Mouse (Mus musculus): ENCODE results near the gene Arhgap27. TPM values are rescaled to one million over a fixed set of nuclear protein-coding genes. Genes with fewer than 3 reads are reported as not detected.

Gene Arhgap27
- polyA plus RNA-seq, 1 experiment from 2014 or later: 3.8 TPM

DNA sequence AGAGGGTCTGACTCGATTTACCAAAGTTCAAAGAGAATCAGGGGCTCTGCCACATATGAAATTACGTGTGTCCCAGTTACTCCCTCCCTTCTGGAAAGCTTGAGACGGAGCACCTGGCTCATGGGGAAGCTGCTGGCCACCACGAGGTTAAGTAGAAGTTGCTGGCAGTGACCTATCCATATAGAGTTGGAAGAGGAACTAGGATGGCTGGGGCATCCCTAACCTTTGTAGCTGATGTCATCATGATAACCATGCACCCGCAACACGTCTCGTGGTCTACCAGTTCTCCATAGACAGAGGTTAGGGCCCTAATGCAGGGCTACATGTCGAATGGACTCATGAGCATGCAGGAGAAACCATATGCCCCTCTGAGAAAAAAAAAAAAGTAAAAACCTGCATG lies 43.3 kb downstream of the Arhgap27 start:
- peaks cover 9% of the 10 kb centered on the region; the same call in 1 of the 2 replicates for H3K4me1 ChIP-seq

DNA sequence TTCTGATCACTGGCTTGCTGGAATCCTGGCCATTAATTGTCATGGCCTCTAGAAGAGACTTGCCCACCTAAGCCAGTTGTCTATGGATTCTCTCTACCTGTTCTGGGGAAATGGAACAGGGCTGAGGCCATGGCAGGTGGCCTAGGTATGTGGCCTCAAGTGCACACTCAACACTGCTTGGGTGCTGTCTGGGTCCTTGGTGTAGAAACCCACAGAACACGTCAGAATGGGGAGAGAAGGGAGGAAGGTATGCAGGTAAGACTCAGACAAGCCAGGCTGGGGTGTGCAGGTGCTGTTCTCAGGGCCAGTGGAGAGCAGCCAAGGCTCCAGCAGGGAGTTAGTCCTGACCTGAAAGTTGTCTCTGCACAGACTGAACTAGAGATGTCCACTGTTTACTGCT lies 45.5 kb downstream of the Arhgap27 start:
- H3K9me3 ChIP-seq (replicated peaks): no peaks in the 10 kb centered on the region
- H3K27me3 ChIP-seq (ENCODE audit: low read depth, poor library complexity, severe bottlenecking): peaks cover 8% of the 10 kb centered on the region; the same call in 1 of the 2 replicates
- no peak overlapping the region for H3K4me3 ChIP-seq
- peaks cover 7% of the 10 kb centered on the region; the same call in 1 of the 2 replicates for H3K4me1 ChIP-seq
- H3K36me3 ChIP-seq: no peaks in the 10 kb centered on the region
- WGBS: 58% methylated on average over 1 of the region's 1 CpGs
- no peak for DNase-seq (ENCODE audit: low spot score)
- H3K27ac ChIP-seq (replicated peaks): no peak overlapping the region

More for the DNA sequence above, 43.3 kb downstream of the Arhgap27 start:
- H3K27me3 ChIP-seq (ENCODE audit: low read depth, poor library complexity, severe bottlenecking): peaks cover 14% of the 10 kb centered on the region
- DNase-seq (ENCODE audit: low spot score): no peak
- H3K36me3 ChIP-seq: no peaks in the 10 kb centered on the region
- no peaks in the 10 kb centered on the region for H3K9me3 ChIP-seq (replicated peaks)
- no peak overlapping the region for H3K27ac ChIP-seq (replicated peaks)
- no peak overlapping the region for H3K4me3 ChIP-seq
- 88% methylated on average over 8 of the region's 8 CpGs for WGBS

DNA sequence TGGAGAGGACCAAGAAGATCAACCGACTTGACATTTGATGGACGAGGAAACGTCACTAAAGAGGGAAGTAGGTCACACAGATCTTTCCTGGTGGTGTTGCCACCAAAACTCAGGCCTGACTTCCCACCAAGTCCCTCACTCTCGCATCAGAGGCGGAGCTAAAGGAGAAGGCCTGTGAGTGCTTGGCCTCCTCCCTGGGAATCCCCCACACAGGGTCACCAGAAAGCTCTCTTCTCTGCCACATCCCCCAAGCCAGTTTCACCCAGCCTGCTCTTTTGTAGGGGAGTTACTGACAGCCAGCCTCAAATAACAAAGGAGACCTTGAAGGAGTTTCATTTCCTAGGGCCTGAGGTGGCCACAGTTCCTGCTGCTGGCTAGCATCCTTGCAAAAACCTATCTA lies 48.1 kb downstream of the Arhgap27 start:
- Histone ChIP-seq H3K27me3 (ENCODE audit: low read depth, poor library complexity, severe bottlenecking) (peaks cover 28% of the 10 kb centered on the region), H3K4me1 (peaks cover 22% of the 10 kb centered on the region), H3K36me3 (no peaks in the 10 kb centered on the region), H3K27ac (replicated peaks) (no peak overlapping the region), H3K4me3 (no peak overlapping the region), H3K9me3 (replicated peaks) (no peaks in the 10 kb centered on the region)
- WGBS: 83% methylated on average over 5 of the region's 5 CpGs
- no peak for DNase-seq (ENCODE audit: low spot score)

DNA sequence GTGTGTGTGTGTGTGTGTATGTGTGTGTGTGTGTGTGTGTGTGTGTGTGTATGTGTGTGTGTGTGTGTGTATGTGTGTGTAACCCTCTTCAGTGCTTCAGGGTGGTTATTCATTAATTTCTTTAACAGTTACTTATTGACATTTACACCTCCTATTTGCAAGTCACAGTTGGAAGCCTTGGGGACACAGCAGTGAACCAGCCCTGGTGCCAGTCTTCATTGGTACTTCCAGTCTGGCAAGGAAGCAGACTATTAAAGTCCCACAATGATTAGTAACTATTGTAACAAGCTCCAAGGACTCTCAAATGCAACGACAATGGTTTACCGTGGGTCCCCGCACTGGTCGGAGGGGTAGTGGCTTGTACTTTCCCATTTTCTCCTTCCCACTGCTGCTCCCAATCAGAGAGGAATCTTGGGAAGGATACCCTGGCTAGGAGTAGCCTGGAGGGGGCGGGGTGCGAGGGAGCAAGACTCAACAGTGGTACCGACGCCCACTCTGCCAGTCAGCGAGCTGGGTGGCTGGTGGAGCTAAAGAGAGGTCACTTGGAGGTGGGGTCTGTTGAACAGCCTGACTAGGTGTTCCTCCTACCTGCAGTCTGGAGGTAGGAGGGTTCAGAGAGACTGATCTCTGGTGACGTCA lies 48.6 kb downstream of the Arhgap27 start:
- H3K4me3 ChIP-seq: no peak overlapping the region
- peaks cover 28% of the 10 kb centered on the region for H3K27me3 ChIP-seq (ENCODE audit: low read depth, poor library complexity, severe bottlenecking)
- WGBS: 80% methylated on average over 10 of the region's 10 CpGs
- H3K27ac ChIP-seq (replicated peaks): no peak overlapping the region
- no peaks in the 10 kb centered on the region for H3K9me3 ChIP-seq (replicated peaks)
- H3K4me1 ChIP-seq: peaks cover 22% of the 10 kb centered on the region
- H3K36me3 ChIP-seq: no peaks in the 10 kb centered on the region
- DNase-seq (ENCODE audit: low spot score): no peak

DNA sequence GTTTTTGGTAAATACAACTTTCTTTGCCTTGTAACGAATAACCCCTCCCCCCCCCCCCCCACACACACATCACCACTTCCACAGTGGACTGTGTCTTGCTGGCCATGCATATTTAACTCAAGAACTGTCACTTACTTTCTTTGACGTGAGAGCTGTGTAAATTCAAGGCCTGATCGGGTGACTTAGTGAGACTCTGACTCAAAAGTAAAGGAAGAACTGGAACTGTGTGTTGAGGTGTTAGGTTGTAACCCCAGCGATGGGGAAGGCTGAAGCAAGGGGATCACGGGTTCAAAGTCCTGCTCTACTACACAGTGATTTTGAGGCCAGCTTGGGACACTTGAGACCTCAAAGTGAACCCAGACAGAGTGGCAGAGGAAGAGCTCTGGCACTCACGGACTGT lies 50.0 kb downstream of the Arhgap27 start:
- Histone ChIP-seq H3K36me3 (no peaks in the 10 kb centered on the region), H3K4me3 (no peak overlapping the region), H3K27ac (replicated peaks) (no peak overlapping the region), H3K4me1 (peaks cover 19% of the 10 kb centered on the region), H3K27me3 (ENCODE audit: low read depth, poor library complexity, severe bottlenecking) (peaks cover 28% of the 10 kb centered on the region), H3K9me3 (replicated peaks) (no peaks in the 10 kb centered on the region)
- DNase-seq (ENCODE audit: low spot score): no peak
- WGBS: 81% methylated on average over 6 of the region's 6 CpGs

DNA sequence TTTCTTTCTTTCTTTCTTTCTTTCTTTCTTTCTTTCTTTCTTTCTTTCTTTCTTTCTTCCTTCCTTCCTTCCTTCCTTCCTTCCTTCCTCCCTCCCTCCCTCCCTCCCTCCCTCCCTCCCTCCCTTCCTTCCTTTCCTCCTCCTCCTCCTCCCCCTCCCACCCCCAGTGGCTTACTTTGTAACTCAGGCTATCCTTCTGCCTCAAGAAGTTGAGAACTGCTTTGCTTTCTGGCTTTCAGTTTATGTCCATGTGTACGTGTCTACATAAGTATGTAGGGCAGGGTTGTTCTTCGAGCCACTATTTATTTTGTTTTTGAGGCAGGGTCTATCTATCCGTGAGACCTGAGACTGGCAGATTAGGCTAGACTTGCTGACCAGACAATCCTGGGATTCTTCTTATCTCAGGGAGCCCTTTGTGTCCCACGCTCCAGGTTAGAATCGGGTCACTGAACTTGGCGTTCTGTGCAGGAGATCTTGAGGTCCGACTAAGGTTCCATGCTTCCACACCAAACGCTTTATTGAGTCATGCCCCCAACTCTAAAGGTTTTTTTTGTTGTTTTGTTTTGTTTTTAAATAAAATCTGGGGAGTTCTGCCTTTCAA lies 50.7 kb downstream of the Arhgap27 start:
- H3K9me3 ChIP-seq (replicated peaks): no peaks in the 10 kb centered on the region
- H3K27ac ChIP-seq (replicated peaks): no peak overlapping the region
- WGBS: 47% methylated on average over 8 of the region's 8 CpGs
- DNase-seq (ENCODE audit: low spot score): no peak
- H3K36me3 ChIP-seq: no peaks in the 10 kb centered on the region
- H3K4me3 ChIP-seq: no peak overlapping the region
- H3K4me1 ChIP-seq: peaks cover 19% of the 10 kb centered on the region
- H3K27me3 ChIP-seq (ENCODE audit: low read depth, poor library complexity, severe bottlenecking): peaks cover 28% of the 10 kb centered on the region

DNA sequence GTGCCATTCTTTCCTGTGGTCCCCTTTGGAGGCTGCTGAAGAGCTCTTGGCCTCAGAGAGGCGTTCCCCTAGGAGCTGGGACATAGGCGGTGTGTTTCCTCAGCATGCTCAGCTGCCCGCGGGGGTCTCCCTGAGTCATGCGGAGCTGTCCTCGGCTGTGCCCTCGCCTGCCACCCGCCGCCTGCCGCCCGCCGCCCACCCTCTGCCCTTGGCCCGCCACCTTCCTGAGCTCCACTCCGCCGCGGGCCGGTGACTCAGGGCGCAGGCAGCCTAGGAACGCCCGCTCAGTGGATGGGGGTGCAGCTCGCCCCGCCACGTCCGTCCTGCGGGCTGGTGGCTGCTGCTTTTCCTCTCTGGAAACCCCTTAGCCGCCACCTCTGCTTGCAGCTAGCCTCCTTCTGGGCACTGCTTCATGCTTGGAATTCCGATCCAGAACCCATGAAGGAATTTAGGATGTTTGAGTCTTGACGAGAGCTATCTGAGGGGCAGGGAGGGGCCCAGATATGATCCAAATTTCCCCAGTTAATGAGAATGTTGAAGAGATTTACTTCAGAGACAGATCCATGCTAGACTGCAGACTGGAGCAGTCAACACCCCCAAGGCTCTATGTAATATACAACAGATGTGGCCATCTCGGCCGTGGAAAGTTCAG lies 51.4 kb downstream of the Arhgap27 start:
- DNase-seq (ENCODE audit: low spot score): peak; percentile 48
- H3K27me3 ChIP-seq (ENCODE audit: low read depth, poor library complexity, severe bottlenecking): peaks cover 28% of the 10 kb centered on the region
- H3K4me3 ChIP-seq: peak overlapping the region; percentile 55
- H3K36me3 ChIP-seq: no peaks in the 10 kb centered on the region
- H3K27ac ChIP-seq (replicated peaks): peak overlapping the region; percentile 80
- H3K9me3 ChIP-seq (replicated peaks): no peaks in the 10 kb centered on the region
- 7% methylated on average over 30 of the region's 30 CpGs for WGBS
- H3K4me1 ChIP-seq: peaks cover 19% of the 10 kb centered on the region

DNA sequence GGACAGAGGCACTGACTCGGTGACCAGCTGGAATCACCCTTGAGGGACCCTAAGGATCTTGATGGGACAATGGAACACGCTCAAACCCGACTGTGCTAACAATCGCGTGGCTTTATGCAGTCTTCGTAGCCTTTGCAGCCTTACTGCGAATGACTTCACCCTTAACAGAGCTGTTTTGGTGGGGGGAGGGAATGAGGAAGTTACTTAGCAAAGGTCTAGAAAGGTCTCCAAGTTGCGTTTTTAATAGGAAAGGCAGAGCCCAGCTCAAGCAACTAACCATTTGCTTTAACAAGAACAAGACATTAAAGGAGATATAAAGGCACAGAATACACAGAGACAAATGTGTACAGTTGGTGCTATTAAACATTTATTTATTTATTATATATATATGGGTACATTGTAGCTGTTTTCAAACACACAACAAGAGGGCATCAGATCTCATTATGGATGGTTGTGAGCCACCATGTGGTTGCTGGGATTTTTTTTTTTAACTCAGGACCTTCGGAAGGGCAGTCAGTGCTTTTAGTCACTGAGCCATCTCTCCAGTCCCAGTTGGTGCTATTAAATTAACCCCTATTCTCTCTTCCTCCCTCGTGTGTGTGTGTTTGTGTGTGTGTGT lies 53.4 kb downstream of the Arhgap27 start:
- WGBS: 84% methylated on average over 10 of the region's 10 CpGs
- Histone ChIP-seq H3K27ac (replicated peaks) (no peak overlapping the region), H3K27me3 (ENCODE audit: low read depth, poor library complexity, severe bottlenecking) (peaks cover 28% of the 10 kb centered on the region), H3K4me1 (peaks cover 19% of the 10 kb centered on the region), H3K36me3 (no peaks in the 10 kb centered on the region), H3K4me3 (no peak overlapping the region), H3K9me3 (replicated peaks) (no peaks in the 10 kb centered on the region)
- no peak for DNase-seq (ENCODE audit: low spot score)

DNA sequence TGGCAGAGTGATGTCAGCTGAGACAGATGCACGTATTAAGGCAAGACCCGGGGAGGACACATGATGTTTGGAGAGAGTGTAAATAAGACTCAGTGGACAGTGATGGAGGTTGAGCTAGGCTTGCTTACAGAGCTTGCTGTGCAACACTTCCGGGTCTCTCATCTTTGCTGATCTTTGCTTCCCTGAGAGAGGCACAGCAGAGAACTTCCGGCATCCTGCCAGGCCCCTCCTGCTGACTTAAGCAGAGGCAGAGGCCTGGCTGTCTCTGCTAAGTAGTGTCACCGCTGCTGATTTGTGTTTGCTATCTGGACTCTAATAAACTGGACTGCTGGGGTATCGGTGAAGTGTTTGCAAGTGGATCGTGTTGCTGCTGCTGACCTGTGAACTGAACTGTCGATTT lies 55.6 kb downstream of the Arhgap27 start:
- Histone ChIP-seq H3K36me3 (no peaks in the 10 kb centered on the region), H3K27me3 (ENCODE audit: low read depth, poor library complexity, severe bottlenecking) (peaks cover 19% of the 10 kb centered on the region), H3K4me1 (peaks cover 14% of the 10 kb centered on the region), H3K27ac (replicated peaks) (no peak overlapping the region), H3K9me3 (replicated peaks) (no peaks in the 10 kb centered on the region), H3K4me3 (no peak overlapping the region)
- no peak for DNase-seq (ENCODE audit: low spot score)
- 74% methylated on average over 8 of the region's 8 CpGs for WGBS

DNA sequence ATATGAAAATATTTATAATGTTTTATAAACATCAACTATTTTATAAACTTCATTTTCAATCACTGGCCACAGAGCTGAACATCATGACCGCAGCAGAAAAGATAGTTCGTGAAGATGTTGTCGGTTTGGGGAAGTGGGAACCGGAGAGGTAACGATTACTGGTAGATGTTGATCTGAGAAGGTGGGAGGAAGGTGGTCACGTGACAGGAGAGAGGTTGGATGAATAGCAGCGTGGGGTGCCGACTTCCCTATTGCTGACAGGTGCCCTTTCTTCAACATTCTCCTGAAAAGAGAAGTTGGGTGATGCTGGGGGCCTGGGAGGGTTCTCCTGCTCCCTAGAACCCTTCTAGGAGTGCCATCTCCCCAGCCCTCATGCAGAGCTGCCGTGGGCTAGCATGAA lies 59.0 kb downstream of the Arhgap27 start:
- Histone ChIP-seq H3K4me3 (no peak overlapping the region), H3K36me3 (no peaks in the 10 kb centered on the region), H3K27me3 (ENCODE audit: low read depth, poor library complexity, severe bottlenecking) (no peaks in the 10 kb centered on the region), H3K4me1 (no peaks in the 10 kb centered on the region), H3K9me3 (replicated peaks) (no peaks in the 10 kb centered on the region; the same call in 1 of the 2 replicates), H3K27ac (replicated peaks) (no peak overlapping the region)
- DNase-seq (ENCODE audit: low spot score): no peak
- WGBS: 90% methylated on average over 9 of the region's 9 CpGs

DNA sequence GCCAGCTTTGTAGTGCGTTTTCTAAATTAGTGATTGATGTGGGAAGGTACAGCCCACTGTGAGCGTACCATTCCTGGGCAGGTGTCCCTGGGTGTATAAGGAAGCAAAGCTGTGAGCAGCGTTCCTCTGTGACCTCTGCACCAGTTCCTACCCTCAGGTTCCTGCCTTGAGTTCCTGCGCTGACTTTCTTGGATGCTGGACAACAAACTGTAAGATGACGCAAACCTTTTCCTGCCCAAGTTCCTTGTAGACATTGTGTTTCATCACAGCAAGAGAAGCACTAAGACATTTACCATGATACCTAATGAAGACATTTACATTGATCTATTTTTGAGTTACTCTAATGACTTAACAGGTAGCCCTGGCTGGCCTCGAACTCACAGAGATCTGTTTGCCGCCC lies 68.7 kb downstream of the Arhgap27 start:
- Histone ChIP-seq H3K9me3 (replicated peaks) (no peaks in the 10 kb centered on the region), H3K36me3 (no peaks in the 10 kb centered on the region), H3K4me3 (no peak overlapping the region), H3K27me3 (ENCODE audit: low read depth, poor library complexity, severe bottlenecking) (no peaks in the 10 kb centered on the region), H3K27ac (replicated peaks) (no peak overlapping the region), H3K4me1 (peaks cover 12% of the 10 kb centered on the region)
- DNase-seq (ENCODE audit: low spot score): no peak
- 92% methylated on average over 7 of the region's 7 CpGs for WGBS

DNA sequence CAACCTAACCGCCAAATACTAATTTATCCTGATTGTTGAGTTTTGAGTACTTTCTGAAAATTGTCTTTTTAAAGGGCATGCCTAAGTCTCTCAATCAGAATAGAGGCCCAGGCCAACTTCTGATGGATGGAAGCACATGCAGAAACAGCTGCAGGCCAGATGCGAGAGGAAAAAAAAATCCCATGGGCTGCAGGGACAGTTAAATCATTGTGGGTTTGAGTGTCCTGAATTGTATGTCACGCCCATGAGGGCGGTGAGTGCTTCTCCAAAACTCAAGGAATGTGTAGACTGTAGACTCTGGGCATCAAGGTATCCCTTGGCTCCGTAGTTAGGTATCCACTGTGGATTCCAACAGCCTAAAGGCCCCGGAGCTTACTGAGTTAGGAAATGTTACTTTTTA lies 69.4 kb downstream of the Arhgap27 start:
- H3K27ac ChIP-seq (replicated peaks): no peak overlapping the region
- H3K9me3 ChIP-seq (replicated peaks): no peaks in the 10 kb centered on the region
- WGBS: 91% methylated on average over 6 of the region's 6 CpGs

DNA sequence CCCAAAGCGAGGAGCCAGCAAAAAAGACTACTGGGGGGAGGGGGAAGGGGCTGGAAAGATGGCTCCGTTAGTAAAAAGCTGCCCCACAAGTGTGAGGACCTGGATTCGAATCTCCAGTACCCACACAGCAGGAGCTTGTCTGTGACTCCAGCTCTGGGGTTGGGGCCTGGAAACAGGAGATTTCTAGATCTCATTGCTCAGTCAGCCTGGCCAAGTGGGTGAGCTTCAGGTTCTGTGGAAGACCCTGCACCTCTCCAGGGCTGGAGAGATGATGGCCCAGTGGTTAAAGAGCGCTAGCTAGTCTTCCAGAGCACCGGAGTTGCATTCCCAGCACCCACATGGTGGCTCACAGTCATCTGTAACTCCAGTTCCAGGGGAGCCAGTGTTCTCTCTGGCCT lies 70.6 kb downstream of the Arhgap27 start:
- Histone ChIP-seq H3K27me3 (ENCODE audit: low read depth, poor library complexity, severe bottlenecking) (no peaks in the 10 kb centered on the region), H3K4me1 (peaks cover 12% of the 10 kb centered on the region), H3K27ac (replicated peaks) (no peak overlapping the region), H3K36me3 (no peaks in the 10 kb centered on the region), H3K9me3 (replicated peaks) (no peaks in the 10 kb centered on the region), H3K4me3 (no peak overlapping the region)
- WGBS: 80% methylated on average over 5 of the region's 5 CpGs
- DNase-seq (ENCODE audit: low spot score): no peak

More for the DNA sequence above, 69.4 kb downstream of the Arhgap27 start:
- Histone ChIP-seq H3K27me3 (ENCODE audit: low read depth, poor library complexity, severe bottlenecking) (no peaks in the 10 kb centered on the region), H3K4me3 (no peak overlapping the region), H3K4me1 (peaks cover 12% of the 10 kb centered on the region), H3K36me3 (no peaks in the 10 kb centered on the region)
- no peak for DNase-seq (ENCODE audit: low spot score)
